Mouse (Mus musculus) cortical plate, adult 2 months (tissue): ENCODE results near the gene Atp1a1. TPM values are rescaled to one million over a fixed set of nuclear protein-coding genes. Genes with fewer than 3 reads are reported as not detected.

Experiments
- H3K27ac ChIP-seq: fragments of 200-500 bp; 2 replicates; pipeline ENCODE4 v1.5.1; 2012; ENCODE audit warnings: low read length, control low read depth, inconsistent platforms; ENCODE audit not compliant: insufficient read depth
- H3K4me1 ChIP-seq: fragments of 200-500 bp; 2 replicates; pipeline ENCODE4 v1.6.1; 2011; ENCODE audit warnings: low read length; ENCODE audit not compliant: control insufficient read depth, insufficient read depth
- H3K4me3 ChIP-seq: fragments of 200-500 bp; 2 replicates; pipeline ENCODE4 v1.5.1; 2011; ENCODE audit warnings: mild to moderate bottlenecking, low read length, control low read depth; ENCODE audit not compliant: insufficient read depth
- CTCF ChIP-seq: fragments of 200-500 bp; IDR thresholded peaks from 2 replicates; pipeline ENCODE4 v1.5.1; 2011; ENCODE audit warnings: mild to moderate bottlenecking, control low read depth, low read length; ENCODE audit not compliant: insufficient read depth; ENCODE audit errors: extremely low read depth
- POLR2A ChIP-seq: fragments of 200-500 bp; IDR thresholded peaks from 2 replicates; pipeline ENCODE4 v1.6.1; 2011; ENCODE audit warnings: mild to moderate bottlenecking, low read length, control low read depth; ENCODE audit not compliant: insufficient read depth; ENCODE audit errors: extremely low read depth
- polyA plus RNA-seq: library from polyadenylated mRNA; depleted of rRNA; stranded (reverse); fragments of >200 nt; gene quantifications from 2 replicates; pipeline ENCODE4 v1.2.3, GENCODE M21; 2012

The Atp1a1 gene
- polyA plus RNA-seq, 1 experiment = 830 TPM

- peak overlapping the region; percentile 63 for H3K4me3 ChIP-seq
- 0 out of 2 replicates have a peak overlapping the region, but pooled peaks have one; percentile 98 for H3K27ac ChIP-seq
- TF ChIP-seq CTCF = no peak
- no peak for TF ChIP-seq POLR2A
- H3K4me1 ChIP-seq = peaks cover 12% of the 10 kb centered on the region
These were observed 1.9 kb downstream of the Atp1a1 start for GRCm38 (mm10) chr3:101602511-101603055.

DNA sequence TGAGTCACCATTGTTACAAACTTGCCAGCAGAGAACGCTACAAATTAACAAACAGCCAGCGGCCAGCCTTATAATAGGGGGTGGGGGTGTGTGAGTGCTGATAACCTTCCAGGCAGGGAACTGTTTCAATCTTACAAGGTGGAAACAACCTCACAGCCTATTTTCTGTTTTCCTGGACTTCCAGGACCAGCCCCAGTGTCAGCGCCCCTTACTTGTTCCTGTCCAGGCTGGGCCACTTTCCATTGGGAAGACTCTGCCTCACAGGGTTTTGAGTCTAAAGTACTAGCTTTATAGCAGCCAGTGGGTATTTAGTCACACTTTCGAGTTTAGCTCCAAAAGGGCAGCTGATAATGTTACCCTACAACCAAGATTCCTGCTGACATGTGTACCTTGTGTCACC lies 2.8 kb downstream of the Atp1a1 start:
- no peak for TF ChIP-seq POLR2A
- TF ChIP-seq CTCF = no peak
- Histone ChIP-seq H3K4me3 (peak overlapping the region; percentile 63), H3K27ac (no peak overlapping the region), H3K4me1 (peaks cover 17% of the 10 kb centered on the region)

GRCm38 (mm10) chr3:101601003-101601525 lies 3.4 kb downstream of the Atp1a1 start:
- Histone ChIP-seq H3K4me3 (peak overlapping the region; percentile 63), H3K4me1 (peaks cover 22% of the 10 kb centered on the region), H3K27ac (no peak overlapping the region)
- no peak for TF ChIP-seq POLR2A
- no peak for TF ChIP-seq CTCF

DNA sequence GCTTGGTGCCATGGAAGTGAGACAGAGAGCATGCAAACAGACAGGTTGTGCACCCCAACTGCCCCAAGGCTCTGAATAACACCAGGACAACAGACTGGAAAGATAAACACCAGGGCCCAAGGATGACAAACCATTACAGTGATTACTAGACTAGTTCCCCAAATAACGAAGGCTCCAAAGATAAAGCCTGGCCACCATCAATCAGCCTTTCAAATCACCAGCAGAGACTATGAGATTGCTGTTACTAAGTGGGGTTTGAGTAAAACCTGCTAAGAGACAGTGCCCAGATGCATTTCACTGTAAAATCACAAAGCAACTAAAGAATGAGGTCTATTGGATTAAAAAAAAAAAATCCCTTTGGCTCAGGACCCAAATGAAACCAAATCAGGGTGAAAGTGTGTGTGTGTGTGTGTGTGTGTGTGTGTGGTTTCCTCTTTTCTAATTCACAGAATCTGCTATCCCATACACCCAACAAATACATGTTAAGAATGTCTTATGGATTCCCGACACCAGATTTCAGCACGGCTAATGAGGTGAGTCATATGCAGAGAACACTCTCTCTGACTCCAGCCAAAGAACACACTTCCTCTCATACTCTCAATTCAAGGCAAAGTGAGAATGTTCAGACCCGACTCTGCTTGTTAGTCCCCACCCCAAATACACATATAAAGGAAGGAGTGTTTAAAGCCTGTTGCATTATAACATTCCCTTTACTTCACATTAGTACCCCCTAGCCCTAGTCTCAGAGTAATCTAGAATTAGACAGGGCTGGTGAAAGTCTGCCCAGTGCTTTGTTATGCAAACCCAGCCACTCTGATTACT lies 4.4 kb downstream of the Atp1a1 start:
- Histone ChIP-seq H3K4me3 (peak overlapping the region; percentile 8; the same call in 1 of the 2 replicates), H3K4me1 (peaks cover 22% of the 10 kb centered on the region), H3K27ac (no peak overlapping the region)
- TF ChIP-seq POLR2A (no peak), CTCF (no peak)

DNA sequence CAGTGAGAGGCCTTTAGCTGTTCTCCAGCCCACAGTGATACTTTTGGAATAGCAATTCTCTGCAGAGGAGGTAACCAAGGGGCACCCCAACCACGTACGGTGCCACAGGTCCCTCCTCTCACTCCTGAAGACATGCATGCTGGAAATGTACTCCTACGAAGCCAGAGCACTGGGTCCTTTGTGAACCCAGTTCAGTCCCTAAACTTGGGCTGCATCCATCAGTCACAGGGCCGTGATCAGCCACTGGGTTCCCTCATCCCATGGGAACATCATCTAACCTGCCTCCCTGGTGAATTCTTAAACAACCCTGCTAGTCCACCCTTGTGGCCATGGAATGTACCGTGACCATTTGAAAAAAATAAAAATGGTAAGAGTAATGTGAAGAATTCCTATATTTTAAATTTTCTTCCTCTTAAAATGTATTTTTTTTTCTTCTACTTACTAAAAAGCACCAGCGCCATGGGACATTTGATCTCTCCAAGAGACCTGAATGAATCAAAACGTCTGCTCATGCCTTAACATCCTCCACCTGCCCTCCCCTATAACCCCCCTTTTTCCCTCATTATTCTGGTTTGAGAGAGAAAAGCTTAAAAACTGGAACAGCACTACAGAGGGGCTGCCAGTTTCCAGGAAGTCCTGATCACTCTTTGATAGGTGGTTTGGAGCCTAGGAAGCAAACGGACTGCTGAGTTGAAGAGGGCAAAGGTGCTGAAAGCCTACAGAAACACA lies 5.1 kb downstream of the Atp1a1 start:
- H3K27ac ChIP-seq = no peak overlapping the region
- TF ChIP-seq POLR2A = no peak
- TF ChIP-seq CTCF = no peak
- no peak overlapping the region for H3K4me3 ChIP-seq
- H3K4me1 ChIP-seq = peaks cover 25% of the 10 kb centered on the region

DNA sequence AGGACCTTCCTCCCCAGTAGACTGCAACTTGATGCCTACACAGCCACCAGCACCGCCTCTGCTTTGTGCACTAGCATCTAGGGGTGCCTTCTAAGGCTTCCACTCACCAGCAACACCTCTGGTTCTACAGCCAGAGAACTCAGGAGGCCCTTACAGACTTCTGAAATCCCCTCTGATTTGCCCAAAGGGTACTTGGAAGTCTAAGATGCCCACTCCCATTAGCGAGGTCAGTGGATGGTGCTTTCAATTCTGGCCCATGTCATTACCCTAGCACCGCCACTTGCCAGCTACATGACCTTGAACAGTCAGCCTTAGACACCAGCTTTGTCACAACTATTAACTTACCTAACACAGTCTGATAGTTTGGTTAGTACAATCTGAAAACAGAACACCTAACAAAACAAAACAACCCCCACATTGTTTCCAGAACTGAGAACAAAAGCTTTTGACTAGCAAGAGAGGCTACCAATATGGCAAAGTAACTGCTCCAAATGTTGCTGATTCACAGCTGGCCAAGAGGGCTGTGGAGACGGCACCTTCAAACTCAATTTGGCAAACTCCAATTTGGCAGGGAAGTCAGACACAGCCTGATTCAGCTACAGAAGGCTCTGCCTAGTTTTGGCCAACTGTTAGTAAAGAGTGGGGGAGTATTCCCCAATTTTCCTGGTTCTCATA lies 6.1 kb downstream of the Atp1a1 start:
- Histone ChIP-seq H3K4me1 (peaks cover 28% of the 10 kb centered on the region), H3K27ac (no peak overlapping the region)

DNA sequence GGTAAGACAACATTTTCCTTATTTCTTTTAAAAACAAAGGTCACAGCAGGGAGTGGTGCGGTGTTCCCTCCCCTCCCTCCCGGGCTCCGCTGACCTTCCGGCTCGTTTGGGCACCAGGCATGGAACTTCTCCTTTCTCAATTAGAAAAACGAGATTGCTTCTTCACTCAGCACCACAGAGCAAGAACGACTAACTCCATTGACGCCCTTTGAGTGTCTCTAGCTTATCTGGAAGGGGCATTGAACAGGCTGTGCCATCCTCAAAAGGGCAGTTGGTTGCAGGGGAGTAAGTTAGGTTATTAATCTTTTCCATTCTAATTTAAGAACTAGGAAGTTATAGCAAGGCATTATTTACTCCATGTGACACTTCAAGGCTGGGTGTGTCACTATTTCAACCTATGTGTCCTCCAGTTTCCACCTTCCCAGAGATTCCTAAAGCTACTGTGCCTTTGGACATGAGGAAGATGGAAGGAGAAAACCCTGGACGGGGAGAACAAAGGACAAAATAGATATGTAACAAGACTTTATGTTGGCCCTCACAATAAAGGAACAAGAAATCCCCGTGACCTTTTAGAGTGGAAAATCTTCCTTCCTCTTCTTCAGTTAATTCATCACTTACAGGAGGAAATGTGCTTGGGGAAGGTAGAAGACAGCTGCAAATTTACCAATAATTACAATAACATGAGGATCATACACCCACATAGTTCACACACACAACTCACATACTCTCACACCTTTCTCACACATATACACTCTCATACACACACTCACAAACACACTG lies 7.0 kb downstream of the Atp1a1 start:
- TF ChIP-seq POLR2A (no peak), CTCF (no peak)
- Histone ChIP-seq H3K4me1 (peaks cover 30% of the 10 kb centered on the region), H3K4me3 (no peak overlapping the region), H3K27ac (no peak overlapping the region)

More for the DNA sequence above, 6.1 kb downstream of the Atp1a1 start:
- no peak overlapping the region for H3K4me3 ChIP-seq
- TF ChIP-seq POLR2A (no peak), CTCF (no peak)

- peaks cover 32% of the 10 kb centered on the region for H3K4me1 ChIP-seq
- H3K4me3 ChIP-seq = no peak overlapping the region
- TF ChIP-seq POLR2A (no peak), CTCF (no peak)
- peak overlapping the region; percentile 51; the same call in 1 of the 2 replicates for H3K27ac ChIP-seq
These were observed 7.8 kb downstream of the Atp1a1 start for GRCm38 (mm10) chr3:101596686-101597085.
